Mouse (Mus musculus): ENCODE measurements at regions not wholly inside any gene's neighbourhood (a gene's known extent, or its start where the extent isn't known, plus 50 kb on each side); places are given as distances from the start of the nearest gene placed in this dataset.
"Not testable (repeated sequence)": the region's sequence is repeated elsewhere in the genome, so short reads cannot be mapped to it uniquely, and the experiment has no call there.

GRCm38 (mm10) chr3:80099625-80100024 is 215.3 kb downstream of the Fam198b start:
- Histone ChIP-seq H3K4me2 (ENCODE audit: low read depth, severe bottlenecking) (no peak overlapping the region), H3K4me3 (ENCODE audit: low read depth, low read length) (no peak overlapping the region), H3K27ac (replicated peaks; ENCODE audit: low read depth, low read length) (no peak overlapping the region), H3K9me3 (ENCODE audit: control insufficient read depth, low read length) (no peaks in the 10 kb centered on the region), H3K27me3 (ENCODE audit: control insufficient read depth, insufficient read depth, low read length) (no peaks in the 10 kb centered on the region), H3K4me1 (ENCODE audit: control insufficient read depth, insufficient read depth, low read length) (no peaks in the 10 kb centered on the region), H3K36me3 (ENCODE audit: control insufficient read depth, insufficient read depth, low read length) (no peaks in the 10 kb centered on the region), H3K9ac (ENCODE audit: low read length) (no peak overlapping the region)
- 88% methylated on average over 3 of the region's 3 CpGs for WGBS
- ATAC-seq (ENCODE audit: insufficient number of reproducible peaks, low FRiP score, low TSS enrichment, low read depth) (no peak), DNase-seq (ENCODE audit: low spot score) (no peak)

GRCm38 (mm10) chr3:80120177-80120736 is 235.9 kb downstream of the Fam198b start:
- no peak for DNase-seq (ENCODE audit: low spot score)
- no peak for ATAC-seq (ENCODE audit: insufficient number of reproducible peaks, low FRiP score, low TSS enrichment, low read depth)
- H3K4me2 ChIP-seq (ENCODE audit: low read depth, severe bottlenecking): no peak overlapping the region

GRCm38 (mm10) chr3:80123666-80124065 is 239.3 kb downstream of the Fam198b start:
- Histone ChIP-seq H3K9ac (ENCODE audit: low read length) (no peak overlapping the region), H3K9me3 (ENCODE audit: control insufficient read depth, low read length) (no peaks in the 10 kb centered on the region), H3K27me3 (ENCODE audit: control insufficient read depth, insufficient read depth, low read length) (no peaks in the 10 kb centered on the region), H3K4me3 (ENCODE audit: low read depth, low read length) (no peak overlapping the region), H3K36me3 (ENCODE audit: control insufficient read depth, insufficient read depth, low read length) (no peaks in the 10 kb centered on the region), H3K27ac (replicated peaks; ENCODE audit: low read depth, low read length) (no peak overlapping the region), H3K4me1 (ENCODE audit: control insufficient read depth, insufficient read depth, low read length) (no peaks in the 10 kb centered on the region), H3K4me2 (ENCODE audit: low read depth, severe bottlenecking) (no peak overlapping the region)
- DNase-seq (ENCODE audit: low spot score) (no peak), ATAC-seq (ENCODE audit: insufficient number of reproducible peaks, low FRiP score, low TSS enrichment, low read depth) (no peak)
- WGBS: 70% methylated on average over 6 of the region's 6 CpGs

More at GRCm38 (mm10) chr3:80120177-80120736, 235.9 kb downstream of the Fam198b start:
- Histone ChIP-seq H3K9ac (ENCODE audit: low read length) (no peak overlapping the region), H3K27me3 (ENCODE audit: control insufficient read depth, insufficient read depth, low read length) (no peaks in the 10 kb centered on the region), H3K4me3 (ENCODE audit: low read depth, low read length) (no peak overlapping the region), H3K4me1 (ENCODE audit: control insufficient read depth, insufficient read depth, low read length) (no peaks in the 10 kb centered on the region), H3K36me3 (ENCODE audit: control insufficient read depth, insufficient read depth, low read length) (no peaks in the 10 kb centered on the region), H3K9me3 (ENCODE audit: control insufficient read depth, low read length) (no peaks in the 10 kb centered on the region), H3K27ac (replicated peaks; ENCODE audit: low read depth, low read length) (no peak overlapping the region)
- WGBS: 33% methylated on average over 1 of the region's 1 CpGs

- WGBS: 80% methylated on average over 8 of the region's 8 CpGs
- ATAC-seq (ENCODE audit: insufficient number of reproducible peaks, low FRiP score, low TSS enrichment, low read depth): no peak
- no peak overlapping the region for H3K27ac ChIP-seq (replicated peaks; ENCODE audit: low read depth, low read length)
- no peaks in the 10 kb centered on the region for H3K9me3 ChIP-seq (ENCODE audit: control insufficient read depth, low read length)
- H3K27me3 ChIP-seq (ENCODE audit: control insufficient read depth, insufficient read depth, low read length): no peaks in the 10 kb centered on the region
- H3K4me2 ChIP-seq (ENCODE audit: low read depth, severe bottlenecking): no peak overlapping the region
- no peak overlapping the region for H3K4me3 ChIP-seq (ENCODE audit: low read depth, low read length)
- no peak overlapping the region for H3K9ac ChIP-seq (ENCODE audit: low read length)
- no peaks in the 10 kb centered on the region for H3K4me1 ChIP-seq (ENCODE audit: control insufficient read depth, insufficient read depth, low read length)
- no peak for DNase-seq (ENCODE audit: low spot score)
- no peaks in the 10 kb centered on the region for H3K36me3 ChIP-seq (ENCODE audit: control insufficient read depth, insufficient read depth, low read length)
Measured at GRCm38 (mm10) chr3:80124621-80125020, 240.3 kb downstream of the Fam198b start.

- no peaks in the 10 kb centered on the region for H3K4me1 ChIP-seq (ENCODE audit: control insufficient read depth, insufficient read depth, low read length)
- no peak for ATAC-seq (ENCODE audit: insufficient number of reproducible peaks, low FRiP score, low TSS enrichment, low read depth)
Measured at GRCm38 (mm10) chr3:80141697-80142096, 257.4 kb downstream of the Fam198b start.

GRCm38 (mm10) chr3:80160473-80160872 is 276.1 kb downstream of the Fam198b start:
- ATAC-seq (ENCODE audit: insufficient number of reproducible peaks, low FRiP score, low TSS enrichment, low read depth) (no peak), DNase-seq (ENCODE audit: low spot score) (no peak)
- Histone ChIP-seq H3K9me3 (ENCODE audit: control insufficient read depth, low read length) (no peaks in the 10 kb centered on the region), H3K27me3 (ENCODE audit: control insufficient read depth, insufficient read depth, low read length) (no peaks in the 10 kb centered on the region), H3K4me3 (ENCODE audit: low read depth, low read length) (no peak overlapping the region), H3K36me3 (ENCODE audit: control insufficient read depth, insufficient read depth, low read length) (no peaks in the 10 kb centered on the region), H3K4me2 (ENCODE audit: low read depth, severe bottlenecking) (no peak overlapping the region), H3K27ac (replicated peaks; ENCODE audit: low read depth, low read length) (no peak overlapping the region), H3K4me1 (ENCODE audit: control insufficient read depth, insufficient read depth, low read length) (no peaks in the 10 kb centered on the region), H3K9ac (ENCODE audit: low read length) (no peak overlapping the region)
- WGBS: 84% methylated on average over 2 of the region's 2 CpGs

More at GRCm38 (mm10) chr3:80141697-80142096, 257.4 kb downstream of the Fam198b start:
- no peak for DNase-seq (ENCODE audit: low spot score)
- Histone ChIP-seq H3K9me3 (ENCODE audit: control insufficient read depth, low read length) (no peaks in the 10 kb centered on the region), H3K27ac (replicated peaks; ENCODE audit: low read depth, low read length) (no peak overlapping the region), H3K36me3 (ENCODE audit: control insufficient read depth, insufficient read depth, low read length) (no peaks in the 10 kb centered on the region), H3K9ac (ENCODE audit: low read length) (no peak overlapping the region), H3K4me2 (ENCODE audit: low read depth, severe bottlenecking) (no peak overlapping the region), H3K27me3 (ENCODE audit: control insufficient read depth, insufficient read depth, low read length) (no peaks in the 10 kb centered on the region), H3K4me3 (ENCODE audit: low read depth, low read length) (no peak overlapping the region)
- 81% methylated on average over 1 of the region's 1 CpGs for WGBS

GRCm38 (mm10) chr3:80181749-80182148 is 297.4 kb downstream of the Fam198b start:
- Histone ChIP-seq H3K4me2 (ENCODE audit: low read depth, severe bottlenecking) (no peak overlapping the region), H3K4me1 (ENCODE audit: control insufficient read depth, insufficient read depth, low read length) (no peaks in the 10 kb centered on the region), H3K4me3 (ENCODE audit: low read depth, low read length) (no peak overlapping the region), H3K9me3 (ENCODE audit: control insufficient read depth, low read length) (no peaks in the 10 kb centered on the region), H3K9ac (ENCODE audit: low read length) (no peak overlapping the region), H3K36me3 (ENCODE audit: control insufficient read depth, insufficient read depth, low read length) (no peaks in the 10 kb centered on the region), H3K27me3 (ENCODE audit: control insufficient read depth, insufficient read depth, low read length) (no peaks in the 10 kb centered on the region), H3K27ac (replicated peaks; ENCODE audit: low read depth, low read length) (no peak overlapping the region)
- ATAC-seq (ENCODE audit: insufficient number of reproducible peaks, low FRiP score, low TSS enrichment, low read depth) (no peak), DNase-seq (ENCODE audit: low spot score) (no peak)
- WGBS: 88% methylated on average over 2 of the region's 2 CpGs

- H3K27ac ChIP-seq (replicated peaks; ENCODE audit: low read depth, low read length); H3K9ac ChIP-seq (ENCODE audit: low read length); H3K4me3 ChIP-seq (ENCODE audit: low read depth, low read length); H3K27me3 ChIP-seq (ENCODE audit: control insufficient read depth, insufficient read depth, low read length); ATAC-seq (ENCODE audit: insufficient number of reproducible peaks, low FRiP score, low TSS enrichment, low read depth); H3K4me2 ChIP-seq (ENCODE audit: low read depth, severe bottlenecking); DNase-seq (ENCODE audit: low spot score); H3K4me1 ChIP-seq (ENCODE audit: control insufficient read depth, insufficient read depth, low read length); H3K9me3 ChIP-seq (ENCODE audit: control insufficient read depth, low read length); H3K36me3 ChIP-seq (ENCODE audit: control insufficient read depth, insufficient read depth, low read length): not testable (repeated sequence)
- WGBS: 81% methylated on average over 2 of the region's 2 CpGs
Measured at GRCm38 (mm10) chr3:80182161-80182560, 297.8 kb downstream of the Fam198b start.

- Histone ChIP-seq H3K4me1 (ENCODE audit: control insufficient read depth, insufficient read depth, low read length) (no peaks in the 10 kb centered on the region), H3K9me3 (ENCODE audit: control insufficient read depth, low read length) (no peaks in the 10 kb centered on the region), H3K4me3 (ENCODE audit: low read depth, low read length) (no peak overlapping the region), H3K27me3 (ENCODE audit: control insufficient read depth, insufficient read depth, low read length) (no peaks in the 10 kb centered on the region), H3K27ac (replicated peaks; ENCODE audit: low read depth, low read length) (no peak overlapping the region), H3K4me2 (ENCODE audit: low read depth, severe bottlenecking) (no peak overlapping the region), H3K36me3 (ENCODE audit: control insufficient read depth, insufficient read depth, low read length) (no peaks in the 10 kb centered on the region), H3K9ac (ENCODE audit: low read length) (no peak overlapping the region)
- DNase-seq (ENCODE audit: low spot score): no peak
- 83% methylated on average over 5 of the region's 5 CpGs for WGBS
- no peak for ATAC-seq (ENCODE audit: insufficient number of reproducible peaks, low FRiP score, low TSS enrichment, low read depth)
Measured at GRCm38 (mm10) chr3:80187406-80187805, 303.1 kb downstream of the Fam198b start.

Measured in limb, embryonic 11.5 days (tissue).